Mouse (Mus musculus): Measurements from ENCODE around the gene Notum.

DNA sequence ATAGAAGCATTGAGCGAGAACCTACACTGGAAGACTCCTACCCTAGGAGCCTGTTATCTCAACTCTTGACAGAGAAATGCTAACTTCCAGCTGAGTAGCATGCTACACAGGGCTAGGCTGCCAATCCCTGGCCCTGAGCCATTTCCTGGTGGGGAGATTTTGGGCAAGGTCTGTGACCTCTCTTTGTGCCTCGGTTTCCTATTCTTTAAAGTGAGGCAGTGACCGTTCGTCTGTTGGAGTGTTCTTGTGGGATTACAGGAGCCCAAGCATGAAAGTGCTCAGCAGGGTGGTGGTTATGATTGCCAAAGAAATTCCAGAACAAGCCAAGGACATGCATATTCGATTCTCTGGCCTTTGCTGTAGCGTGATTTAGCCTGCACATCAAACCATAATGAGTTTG is 1.8 kb upstream of the Notum start:
- no peak for TF ChIP-seq CTCF (IDR thresholded peaks at IDR 0.05; ENCODE audit: low read depth)
- no peak for TF ChIP-seq EP300 (optimal IDR thresholded peaks at IDR 0.05)

Measured in stomach, postnatal 0 days (tissue).